ENCODE assay signal across 8 mouse cellular contexts in the genomic region with DNA sequence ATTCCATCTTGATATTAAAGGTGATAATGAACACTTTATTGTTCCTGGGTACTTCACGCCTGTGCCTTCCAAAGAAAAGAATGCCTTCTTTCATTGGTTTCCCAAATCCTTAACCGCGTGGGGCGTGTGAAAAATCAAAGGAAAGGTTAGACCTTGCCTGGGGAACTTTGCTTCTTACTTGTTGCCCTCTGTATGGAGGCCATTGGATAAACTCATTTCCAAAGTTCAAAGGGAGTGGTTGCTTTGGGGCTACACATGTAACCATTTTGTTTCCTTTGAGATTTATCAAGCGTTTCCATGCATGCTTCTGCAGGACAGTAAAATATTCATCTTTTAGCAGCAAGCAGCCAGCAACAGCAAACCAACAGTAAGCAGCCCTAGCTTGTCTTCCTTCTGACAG. TPM values are rescaled to one million over a fixed set of nuclear protein-coding genes. Genes with fewer than 3 reads are reported as not detected.
A peak's percentile ranks its signal among the peaks of the same experiment; 100 is the strongest.
DNase-seq lines count a peak whose midpoint lies in the region; ATAC-seq and TF ChIP-seq lines count a peak whose summit lies in the region.

No protein-coding gene starts in this region.

- intact Hi-C loops in left cerebral cortex, adult 2 months (cut with DNase I), result loop anchor here (5.0 kb wide), 1 partner anchor 104 kb away; no protein-coding TSS in a partner anchor
- intact Hi-C loops in left cerebral cortex, postnatal 25 days (cut with DNase I), result no loop called here

- ATAC-seq in forebrain, embryonic 16.5 days, result no peak
- ATAC-seq in neural tube, embryonic 13.5 days (ENCODE audit: low read depth), result no peak

- H3K4me1 ChIP-seq in forebrain, embryonic 16.5 days (replicated peaks; ENCODE audit: control insufficient read depth, insufficient read depth, low read length), result peaks cover 18% of the 10 kb centered on the region
- peaks cover 22% of the 10 kb centered on the region for H3K4me1 ChIP-seq in neural tube, embryonic 13.5 days (replicated peaks)

- no peaks in the 10 kb centered on the region for H3K27me3 ChIP-seq in forebrain, embryonic 16.5 days (replicated peaks; ENCODE audit: control insufficient read depth, insufficient read depth, low read length)
- no peaks in the 10 kb centered on the region for H3K27me3 ChIP-seq in neural tube, embryonic 13.5 days

- H3K27ac ChIP-seq in left cerebral cortex, adult 2 months, result no peak overlapping the region
- H3K27ac ChIP-seq in forebrain, embryonic 16.5 days (ENCODE audit: low read length), result no peak overlapping the region
- no peak overlapping the region for H3K27ac ChIP-seq in neural tube, embryonic 13.5 days (replicated peaks)

- H3K4me2 ChIP-seq in forebrain, embryonic 16.5 days (ENCODE audit: low read length), result peak overlapping the region; percentile 77
- H3K4me2 ChIP-seq in neural tube, embryonic 13.5 days, result peak overlapping the region; percentile 91

- DNase-seq in left cerebral cortex, adult 2 months (ENCODE audit: extremely low spot score in 1 of 2, low spot score in 2 of 2), result no peak
- DNase-seq in left cerebral cortex, postnatal 25 days (ENCODE audit: low spot score in 2 of 2), result no peak
- peak; percentile 28 to 53 for DNase-seq in kidney, postnatal 36 days
- DNase-seq in urinary bladder, postnatal 36 days (ENCODE audit: low spot score in 2 of 2), result no peak
- DNase-seq in left cerebral cortex, adult 9 months (ENCODE audit: low spot score in 2 of 2), result no peak
- no peak for DNase-seq in ovary, adult 18-20 months (ENCODE audit: low spot score)

- H3K4me3 ChIP-seq in left cerebral cortex, adult 2 months, result peak overlapping the region; percentile 53
- H3K4me3 ChIP-seq in forebrain, embryonic 16.5 days (replicated peaks; ENCODE audit: low read length), result peak overlapping the region; percentile 53
- H3K4me3 ChIP-seq in neural tube, embryonic 13.5 days, result peak overlapping the region; percentile 56

- 14% methylated on average over 5 of the region's 5 CpGs for WGBS in forebrain, embryonic 16.5 days
- WGBS in neural tube, embryonic 13.5 days, result 41% methylated on average over 5 of the region's 5 CpGs

- no peak for TF ChIP-seq CTCF in left cerebral cortex, adult 2 months (IDR thresholded peaks at IDR 0.05)

- H3K9me3 ChIP-seq in forebrain, embryonic 16.5 days (ENCODE audit: control insufficient read depth, low read length), result no peaks in the 10 kb centered on the region
- no peaks in the 10 kb centered on the region for H3K9me3 ChIP-seq in neural tube, embryonic 13.5 days

- no peaks in the 10 kb centered on the region for H3K36me3 ChIP-seq in forebrain, embryonic 16.5 days (ENCODE audit: control insufficient read depth, insufficient read depth)
- no peaks in the 10 kb centered on the region for H3K36me3 ChIP-seq in neural tube, embryonic 13.5 days

- H3K9ac ChIP-seq in forebrain, embryonic 16.5 days (replicated peaks; ENCODE audit: low read depth, low read length), result no peak overlapping the region
- H3K9ac ChIP-seq in neural tube, embryonic 13.5 days, result no peak overlapping the region

RNA-seq across cellular contexts. Expression of gene Arhgap18, which starts 20.3 kb away (rescaled TPM):
- 1 to 10 TPM; 9.4 TPM for total RNA-seq in left cerebral cortex, adult 2 months (2021)
- 10 to 100 TPM in 1 of 2 experiments, 1 to 10 TPM in 1; 8.6 to 10.6 TPM for total RNA-seq in left cerebral cortex, postnatal 25 days (2021)
- polyA plus RNA-seq in forebrain, embryonic 16.5 days (2015; fragmentation: Nextera tagmentation; extraction: Ambion mirVana), result 13.2 and 13.8 TPM in 2 replicates
- 11.9 and 13.9 TPM in 2 replicates for polyA plus RNA-seq in neural tube, embryonic 13.5 days (2015; fragmentation: Nextera tagmentation; extraction: Ambion mirVana)

Comparison
In these comparisons a context has a peak if more than half of its experiments do, and no peak if none do; other contexts are left out.
1. DNase-seq: peak in kidney, postnatal 36 days (2 of 2); none in left cerebral cortex, adult 2 months (0 of 2), left cerebral cortex, postnatal 25 days (0 of 2), urinary bladder, postnatal 36 days (0 of 2), left cerebral cortex, adult 9 months (0 of 2) and ovary, adult 18-20 months (single experiment).
2. Peak in every context shown above with its lines, with median percentiles within 50 percentile points of each other: H3K4me3 ChIP-seq.